Mouse (Mus musculus): Measurements from ENCODE around the gene Mogs.
A peak's percentile ranks its signal among the peaks of the same experiment; 100 is the strongest.

Gene Mogs

DNA sequence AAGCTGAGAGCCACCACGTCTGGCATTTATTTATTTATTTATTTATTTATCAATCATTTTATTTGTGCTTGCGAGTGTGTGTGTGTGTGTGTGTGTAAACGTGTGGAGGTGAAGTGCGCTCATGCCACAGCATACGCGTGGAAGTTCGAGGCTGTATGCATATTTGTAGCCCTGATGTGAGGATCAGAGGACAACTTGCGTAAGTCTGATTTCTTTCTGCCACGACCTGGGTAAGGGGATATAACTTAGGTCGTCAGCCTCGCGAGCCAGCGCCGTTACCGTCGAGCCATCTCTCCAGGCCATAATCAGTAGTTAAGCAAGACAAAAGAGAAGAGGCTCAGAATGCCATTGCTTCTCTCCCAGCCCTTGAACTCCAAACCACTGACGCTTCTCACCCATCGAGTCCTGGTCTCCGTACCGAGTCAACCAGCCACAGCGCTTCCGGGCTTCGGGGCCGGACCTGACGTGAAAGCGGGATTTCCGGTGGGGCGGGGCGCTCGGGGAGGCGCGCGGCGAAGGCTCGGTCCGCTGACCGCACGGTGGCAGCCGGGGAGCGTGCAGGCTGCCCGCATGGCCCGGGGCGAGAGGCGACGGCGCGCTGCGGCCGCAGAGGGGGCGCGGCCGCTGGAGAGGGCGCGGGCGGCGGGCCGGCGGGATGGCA lies at the start of gene Mogs:
Mogs (plus strand) TSS at position 486 of the 661 bp plus-strand sequence.
- peak; percentile 92 for DNase-seq (ENCODE audit: low read depth, low spot score)

DNA sequence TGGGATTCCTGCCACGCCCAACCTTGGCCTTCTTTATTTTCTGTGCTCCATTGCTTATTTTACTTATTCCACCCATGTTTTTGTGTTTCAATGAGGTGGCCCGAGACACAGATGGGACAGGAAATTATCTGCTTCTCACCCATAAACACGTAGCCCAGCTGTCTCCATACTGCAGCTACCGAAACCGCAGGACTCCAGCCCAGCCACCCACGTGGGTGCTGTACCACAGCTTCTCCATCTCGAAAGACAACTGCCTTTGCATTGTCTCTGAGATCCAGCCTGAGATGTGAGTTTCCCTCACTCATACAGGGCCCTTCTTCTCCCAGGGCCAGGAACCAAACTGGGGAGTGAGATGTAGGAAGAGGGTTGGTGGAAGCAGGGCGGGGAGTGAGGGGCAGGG lies 49.3 kb upstream of the Mogs start:
- DNase-seq (ENCODE audit: low read depth, low spot score): peak; percentile 45

DNA sequence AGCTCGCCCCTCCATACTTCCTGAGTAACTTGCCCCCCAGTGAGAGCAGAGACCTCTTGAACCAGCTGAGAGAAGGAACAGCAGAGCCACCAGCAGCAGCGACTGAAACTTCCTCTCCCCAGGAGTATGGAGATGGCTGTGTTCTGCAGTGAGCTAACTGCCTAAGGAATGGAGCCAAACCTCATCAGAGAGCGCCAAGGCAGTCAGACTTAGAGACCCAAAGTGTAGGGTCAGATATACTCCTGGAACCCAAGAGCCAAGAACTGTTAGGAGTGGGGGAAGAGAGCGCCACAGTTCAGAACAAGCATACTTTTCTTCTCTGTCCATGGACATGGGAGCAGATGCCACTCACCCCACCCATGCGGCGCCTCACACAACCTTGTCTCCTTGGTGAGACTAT lies 48.9 kb upstream of the Mogs start:
- DNase-seq (ENCODE audit: low read depth, low spot score): no peak

DNA sequence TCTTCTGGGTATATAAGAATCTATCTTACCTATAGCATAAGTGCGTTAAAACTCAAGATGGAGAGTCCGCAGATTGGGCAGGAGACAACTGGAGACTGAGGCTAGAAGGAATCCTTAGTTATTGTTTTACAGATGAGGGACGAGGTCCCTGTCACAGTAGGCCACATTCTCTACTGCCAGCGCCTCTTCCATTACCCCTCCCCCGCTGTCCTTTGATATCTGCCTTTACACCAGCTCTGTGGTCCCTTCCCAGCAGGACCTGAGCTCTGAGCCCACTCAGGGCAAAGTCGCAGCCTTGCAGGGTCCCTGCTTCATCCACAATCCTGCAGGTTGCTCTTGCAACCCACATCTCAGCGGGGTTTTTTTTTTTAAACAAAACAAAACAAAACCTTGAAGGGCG lies 47.1 kb upstream of the Mogs start:
- no peak for DNase-seq (ENCODE audit: low read depth, low spot score)

DNA sequence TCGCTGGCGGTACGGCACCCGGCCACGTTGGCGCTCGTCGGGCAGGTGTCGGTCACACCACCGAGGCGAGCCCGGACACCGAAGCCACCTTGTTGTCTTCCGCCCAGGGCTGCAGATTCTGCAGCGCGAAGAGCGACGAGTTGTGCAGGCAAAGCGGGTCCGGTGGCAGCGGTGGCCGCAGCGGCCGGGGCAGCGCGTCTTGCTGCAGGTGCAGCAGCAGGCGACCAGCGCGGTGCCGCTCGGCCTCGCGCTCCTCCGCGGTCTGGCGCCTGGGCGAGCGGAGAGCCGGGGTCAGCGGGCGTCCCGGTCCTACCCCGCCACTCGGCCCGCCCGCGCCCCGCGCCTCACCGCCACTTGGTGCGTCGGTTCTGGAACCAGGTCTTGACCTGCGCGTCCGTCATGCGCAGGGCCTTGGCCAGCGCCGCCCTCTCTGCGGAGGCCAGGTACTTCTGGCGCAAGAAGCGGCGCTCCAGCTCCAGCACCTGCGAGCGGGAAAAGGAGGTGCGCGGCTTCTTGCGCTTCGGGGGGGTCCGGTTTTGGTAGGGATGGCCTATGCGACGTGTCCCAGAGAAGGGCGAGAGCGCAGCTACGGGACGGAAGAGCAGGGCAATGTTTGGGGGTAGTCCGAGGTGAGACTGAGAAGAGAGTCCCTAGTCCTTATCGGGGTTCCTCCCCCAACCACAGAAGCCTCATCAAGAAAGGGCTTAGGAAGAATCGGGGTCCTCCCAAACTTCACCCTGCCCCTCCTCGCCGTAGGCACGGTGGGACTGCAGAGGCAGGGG lies 46.4 kb upstream of the Mogs start:
- peak; percentile 26 for DNase-seq (ENCODE audit: low read depth, low spot score)

DNA sequence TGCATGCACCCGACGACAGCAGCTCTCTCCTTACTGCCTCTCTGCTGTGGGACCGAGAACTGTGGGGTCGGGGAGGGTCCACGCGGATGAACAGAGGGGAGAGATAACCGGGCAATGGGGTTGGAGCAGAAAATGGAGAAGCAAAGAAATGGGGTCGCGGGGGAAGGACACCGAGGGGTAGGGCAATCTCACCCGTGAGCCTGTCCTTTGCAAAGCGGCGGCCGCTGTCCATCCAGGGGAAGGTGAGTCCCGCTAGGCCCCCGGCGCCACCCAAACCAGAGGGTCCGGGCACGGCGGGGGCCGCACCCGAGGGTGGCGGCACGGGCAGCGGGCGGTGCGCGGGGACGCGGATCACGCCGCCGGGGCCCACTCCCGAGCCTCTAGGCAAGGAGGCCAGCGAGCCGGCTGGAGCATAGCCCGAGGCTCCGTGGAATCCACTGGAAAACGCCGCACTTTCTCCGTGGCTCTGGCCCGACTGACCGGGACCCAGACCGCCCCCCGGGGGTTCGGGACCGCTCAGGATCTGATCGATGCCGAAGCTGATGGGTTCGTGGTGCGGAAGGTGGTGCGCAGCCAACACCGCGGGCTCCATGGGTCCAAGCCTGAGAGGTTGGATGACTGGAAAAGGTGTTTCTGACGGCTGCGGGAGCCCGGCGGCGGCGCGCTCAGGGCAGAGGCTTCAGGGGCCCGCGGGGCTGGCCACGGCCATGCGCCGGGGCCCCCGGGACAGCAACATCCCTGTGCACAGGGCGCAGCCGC lies 45.6 kb upstream of the Mogs start:
- DNase-seq (ENCODE audit: low read depth, low spot score): peak; percentile 27

DNA sequence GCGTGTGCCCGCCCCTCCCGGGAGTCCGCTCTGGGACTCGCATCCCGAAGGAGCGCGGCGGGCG lies 45.2 kb upstream of the Mogs start, which contains the start of gene Tlx2:
Tlx2 (minus strand) TSS at position 47 of the 64 bp plus-strand sequence.
- DNase-seq (ENCODE audit: low read depth, low spot score): no peak

DNA sequence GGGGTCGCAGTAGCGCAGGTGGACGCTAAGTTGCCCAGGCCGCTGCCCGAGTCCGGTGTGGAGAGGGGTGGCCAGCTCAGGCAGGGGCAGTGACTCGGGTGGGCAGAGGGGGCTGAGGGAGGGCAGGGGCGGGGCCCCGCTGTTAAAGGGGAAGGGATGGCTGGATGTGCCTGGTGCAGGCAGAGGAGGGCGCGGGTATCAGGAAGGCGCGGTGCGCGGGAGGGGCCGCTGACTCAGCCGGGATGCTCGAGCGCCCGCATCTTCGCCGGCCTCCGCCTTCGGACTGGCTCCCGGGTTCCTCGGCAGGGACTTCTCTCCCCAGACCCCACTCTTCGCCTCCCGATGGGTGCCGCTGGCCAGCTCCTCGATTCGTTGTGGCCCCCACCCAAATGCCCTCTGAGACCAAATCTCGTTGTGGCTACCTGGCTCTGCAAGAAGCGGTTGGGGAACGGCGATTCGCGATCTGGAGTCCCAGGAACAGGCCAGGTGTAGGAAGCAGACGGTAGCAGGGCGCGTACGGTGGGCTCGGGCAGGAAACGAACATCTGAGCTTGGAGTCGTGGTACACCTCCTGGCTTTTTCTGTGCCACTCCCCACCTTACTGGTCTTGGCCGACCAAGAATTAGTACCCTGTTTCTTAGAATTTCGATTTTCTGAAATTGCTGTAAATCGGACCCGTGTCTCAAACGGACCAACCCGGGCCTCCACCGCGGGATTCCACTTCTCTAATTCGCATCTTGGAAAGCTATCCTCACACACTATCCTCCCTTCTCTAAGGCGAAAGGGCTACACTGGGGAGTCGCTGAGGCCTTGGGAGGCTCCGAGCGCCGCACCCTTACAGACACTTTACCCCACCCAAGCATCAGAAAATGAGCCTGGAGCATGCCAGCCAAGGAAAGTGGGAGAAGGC lies 44.7 kb upstream of the Mogs start:
- peak; percentile 47 for DNase-seq (ENCODE audit: low read depth, low spot score)

DNA sequence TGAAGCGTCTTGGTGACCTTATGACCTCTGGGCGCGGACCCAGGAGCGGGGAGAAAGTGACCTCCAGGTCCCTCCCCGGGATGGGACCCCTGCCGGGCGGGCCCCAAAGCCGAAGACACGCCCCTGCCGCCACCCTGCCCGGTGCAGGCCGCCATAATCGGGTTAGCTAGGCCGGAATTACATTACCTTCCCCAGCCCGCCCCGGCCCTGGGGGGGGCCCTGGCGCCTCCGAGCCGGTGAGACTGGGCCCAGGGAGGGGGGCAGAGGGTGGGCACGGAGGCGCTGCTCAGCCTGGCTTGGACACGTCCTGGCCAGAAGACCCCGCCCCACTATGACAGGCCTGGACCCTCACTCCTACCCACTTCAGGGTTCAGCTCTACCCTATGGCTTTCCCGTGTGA lies 44.1 kb upstream of the Mogs start:
- no peak for DNase-seq (ENCODE audit: low read depth, low spot score)

DNA sequence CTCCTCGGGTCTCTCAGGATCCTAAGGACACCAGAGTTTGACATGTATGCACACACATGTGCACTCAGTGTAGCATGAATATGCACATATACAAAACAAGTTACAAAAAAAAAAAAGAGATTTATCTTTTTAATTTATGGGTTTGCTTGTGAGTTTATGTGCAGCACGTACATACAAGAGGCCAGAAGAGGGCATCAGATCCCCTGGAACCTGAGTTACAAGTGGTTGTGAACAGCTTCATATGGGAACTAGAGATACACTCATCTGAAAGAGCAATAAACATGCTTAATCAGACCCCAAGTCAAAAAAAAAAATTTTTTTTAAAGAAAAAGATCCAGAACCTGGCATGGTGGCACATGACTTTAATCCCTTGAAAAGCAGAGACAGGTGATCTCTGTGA lies 40.3 kb upstream of the Mogs start:
- peak; percentile 71 for DNase-seq (ENCODE audit: low read depth, low spot score)

DNA sequence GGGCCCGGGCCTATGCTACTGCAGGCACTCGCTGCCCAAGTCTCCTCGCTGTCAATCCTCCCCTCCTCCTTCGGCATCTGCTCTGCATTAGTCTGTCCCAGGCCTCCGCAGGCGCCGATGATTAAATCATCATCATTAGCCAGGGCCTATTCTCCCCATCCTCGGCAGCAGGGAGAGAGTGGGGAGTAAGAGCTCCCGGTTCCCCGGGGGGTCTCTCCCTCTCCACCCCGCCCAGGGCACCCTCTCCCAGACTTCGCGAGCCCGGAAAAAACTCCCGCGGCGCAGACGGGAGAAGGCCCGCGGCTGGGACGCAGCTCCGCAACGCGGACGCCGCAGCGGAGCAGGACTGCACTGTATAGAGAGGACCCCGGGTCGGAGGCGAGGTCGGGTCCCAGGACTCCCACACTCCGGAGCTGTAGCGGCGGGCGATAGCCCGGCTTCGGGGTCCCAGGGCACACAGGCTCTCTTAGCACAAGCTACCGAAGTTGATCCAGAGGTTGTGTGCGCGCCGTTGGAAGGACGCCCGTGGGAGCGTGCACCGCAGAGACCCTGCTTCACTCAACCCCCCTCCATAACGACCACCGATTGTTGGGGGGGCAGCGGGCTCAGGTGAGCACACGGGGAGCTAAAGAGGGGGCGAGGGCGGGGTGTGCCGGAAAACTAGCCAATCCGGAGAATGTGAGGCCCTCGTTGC lies 37.5 kb upstream of the Mogs start, which contains the start of gene Pcgf1:
Pcgf1 (plus strand) TSS at position 240 of the 694 bp plus-strand sequence.
- peak; percentile 50 for DNase-seq (ENCODE audit: low read depth, low spot score)

DNA sequence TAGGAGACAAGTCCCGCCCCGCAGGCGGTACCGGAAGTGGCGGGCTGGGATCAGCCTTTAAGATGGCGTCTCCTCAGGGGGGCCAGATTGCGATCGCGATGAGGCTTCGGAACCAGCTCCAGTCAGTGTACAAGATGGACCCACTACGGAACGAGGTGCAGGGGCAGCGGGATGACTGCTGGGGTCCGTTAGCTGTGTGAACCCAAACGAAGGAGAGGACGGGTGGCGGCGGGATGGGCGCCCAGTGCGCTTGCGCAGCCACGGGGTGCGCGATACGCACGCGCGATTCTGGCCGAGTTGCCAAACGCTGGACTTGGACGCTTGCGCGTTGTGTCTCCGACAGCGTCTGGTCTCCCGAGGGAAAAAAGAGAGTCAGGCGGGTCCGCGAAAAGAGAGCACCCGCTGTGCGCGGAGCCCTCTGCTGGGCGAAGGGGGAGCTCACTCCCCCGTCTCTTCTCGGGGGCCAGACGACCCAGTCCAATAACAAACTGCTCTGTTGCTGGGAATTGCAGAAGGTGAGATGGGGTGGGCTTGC lies 36.9 kb upstream of the Mogs start:
- DNase-seq (ENCODE audit: low read depth, low spot score): peak; percentile 99

DNA sequence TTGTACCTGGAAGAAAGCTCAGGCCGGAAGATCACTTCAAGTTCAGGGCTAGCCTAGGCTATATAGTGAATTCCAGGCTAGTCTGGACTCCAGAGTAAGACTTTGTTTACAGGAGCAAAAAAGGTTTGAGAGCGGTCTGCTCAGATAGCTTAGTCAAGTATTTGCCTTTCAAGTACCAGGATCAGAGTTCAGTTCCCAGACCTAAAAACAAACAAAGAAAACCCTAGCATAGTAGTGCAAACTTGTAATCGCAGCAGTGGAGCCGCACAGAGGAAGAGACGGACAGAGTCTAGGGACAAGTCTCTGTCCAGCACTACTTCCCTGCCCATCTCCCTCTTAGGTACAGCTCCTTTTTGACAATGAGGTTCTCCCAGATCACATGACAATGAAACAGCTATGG lies 35.1 kb upstream of the Mogs start:
- DNase-seq (ENCODE audit: low read depth, low spot score): no peak

DNA sequence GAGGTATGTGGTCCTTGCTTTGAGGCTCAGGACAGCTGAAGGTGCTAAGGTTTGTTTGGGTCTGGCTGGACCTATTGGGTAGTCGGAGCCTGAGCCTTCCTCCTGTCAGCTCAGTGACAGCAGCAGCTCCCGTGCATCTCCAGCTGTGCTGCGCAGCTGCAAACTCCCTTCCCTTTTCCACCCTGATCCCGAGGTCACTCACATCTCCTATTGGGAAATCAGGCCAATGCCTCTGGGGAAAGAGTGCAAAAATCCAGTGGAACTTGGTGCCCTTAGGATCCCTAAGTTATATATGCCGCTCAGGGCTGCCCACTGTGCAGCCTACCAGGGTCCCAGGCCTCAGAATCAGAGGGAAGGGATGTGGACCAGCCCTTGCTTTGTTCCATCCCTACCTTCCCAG lies 31.8 kb upstream of the Mogs start:
- DNase-seq (ENCODE audit: low read depth, low spot score): no peak

DNA sequence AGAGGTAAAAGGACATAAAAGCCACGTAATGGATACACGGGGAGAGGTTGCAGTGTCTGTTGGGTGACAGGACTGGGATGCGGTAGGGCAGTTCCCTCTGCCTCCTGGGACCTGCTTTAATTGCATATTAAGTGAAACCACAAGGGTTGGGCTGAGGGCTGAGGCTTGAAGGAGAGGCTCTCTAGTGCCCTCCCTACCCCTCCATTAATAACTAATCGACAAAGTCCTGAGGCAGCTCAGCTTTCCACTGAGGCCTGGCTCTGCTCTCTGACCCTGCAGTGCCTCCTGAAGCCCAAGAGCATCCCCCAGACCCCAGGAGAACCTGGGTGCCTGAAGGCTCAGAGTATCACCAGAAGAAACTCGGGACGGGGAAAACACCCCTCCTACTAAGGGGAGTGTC lies 30.8 kb upstream of the Mogs start:
- no peak for DNase-seq (ENCODE audit: low read depth, low spot score)

DNA sequence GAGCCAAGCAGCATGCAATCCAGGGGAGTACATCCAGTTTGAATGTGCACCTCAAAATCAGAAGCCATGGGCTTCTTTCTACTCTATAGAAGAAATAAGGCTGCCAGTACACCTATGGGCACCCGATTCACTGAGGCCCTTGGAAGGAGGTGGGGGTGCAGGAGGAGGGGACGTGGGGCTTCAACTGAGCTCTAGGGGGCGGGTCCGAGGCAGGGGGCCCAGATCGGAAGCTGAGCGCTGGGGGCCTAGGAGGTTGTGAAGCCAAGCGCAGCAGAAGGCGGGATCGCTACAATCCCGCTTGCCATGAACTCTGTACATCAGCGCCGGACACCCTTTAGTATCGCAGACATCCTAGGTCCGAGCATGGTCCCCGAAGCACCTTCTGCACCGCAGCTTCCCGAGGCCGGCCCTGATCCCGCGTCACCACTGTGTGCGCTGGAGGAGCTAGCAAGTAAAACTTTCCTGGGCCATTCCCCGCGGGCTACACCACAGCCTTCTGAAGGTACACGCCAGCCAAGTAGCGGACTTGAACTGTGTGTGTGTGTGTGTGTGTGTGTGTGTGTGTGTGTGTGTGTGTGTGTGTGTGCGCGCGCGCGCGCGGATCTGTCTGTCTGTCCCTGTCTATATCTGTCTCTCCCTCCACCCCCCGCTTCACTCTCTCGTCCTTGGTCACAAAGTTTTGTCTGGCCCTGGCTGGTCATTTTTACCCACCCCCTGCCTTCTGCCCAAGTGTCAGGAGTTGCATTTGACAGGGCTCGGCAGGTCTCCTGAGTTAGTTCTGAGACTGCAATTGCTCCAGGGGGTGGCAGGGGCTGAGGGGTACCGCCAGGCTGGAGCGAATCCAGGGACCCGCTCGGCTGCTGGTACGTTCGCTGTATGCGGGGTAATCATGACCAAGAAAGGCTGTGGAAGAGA lies 28.9 kb upstream of the Mogs start, which contains the start of gene Lbx2:
Lbx2 (plus strand) TSS at position 247 of the 915 bp plus-strand sequence.
- DNase-seq (ENCODE audit: low read depth, low spot score): peak; percentile 38

DNA sequence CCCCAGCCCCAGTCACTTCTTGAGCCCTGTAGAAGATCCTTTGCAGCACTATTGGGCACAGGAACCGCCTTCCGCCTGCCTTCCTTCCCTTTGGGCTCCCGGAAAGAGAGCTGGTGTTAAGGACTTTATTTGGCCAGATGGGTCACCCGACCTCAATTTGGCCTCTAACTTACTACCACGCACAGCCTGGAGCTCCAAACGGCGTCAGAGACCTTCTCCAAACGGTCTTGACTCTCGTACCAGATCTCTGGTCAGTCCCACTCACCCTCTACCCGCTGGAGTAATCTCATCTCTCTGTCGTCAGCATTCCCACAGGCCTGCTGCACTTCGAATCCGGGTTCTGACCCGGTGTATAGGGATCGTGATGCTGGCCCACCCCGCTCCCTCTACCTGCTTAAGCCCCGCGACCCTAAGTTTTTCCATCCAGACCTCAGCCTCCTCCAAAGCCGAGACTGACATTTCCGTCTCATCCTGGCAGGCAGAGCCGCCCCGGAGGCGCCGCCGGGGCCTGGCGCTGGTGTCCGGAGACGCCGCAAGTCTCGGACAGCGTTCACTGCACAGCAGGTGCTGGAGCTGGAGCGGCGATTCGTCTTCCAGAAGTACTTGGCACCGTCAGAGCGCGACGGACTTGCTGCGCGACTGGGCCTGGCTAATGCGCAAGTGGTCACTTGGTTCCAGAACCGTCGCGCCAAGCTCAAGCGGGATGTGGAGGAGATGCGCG lies 27.9 kb upstream of the Mogs start:
- no peak for DNase-seq (ENCODE audit: low read depth, low spot score)

DNA sequence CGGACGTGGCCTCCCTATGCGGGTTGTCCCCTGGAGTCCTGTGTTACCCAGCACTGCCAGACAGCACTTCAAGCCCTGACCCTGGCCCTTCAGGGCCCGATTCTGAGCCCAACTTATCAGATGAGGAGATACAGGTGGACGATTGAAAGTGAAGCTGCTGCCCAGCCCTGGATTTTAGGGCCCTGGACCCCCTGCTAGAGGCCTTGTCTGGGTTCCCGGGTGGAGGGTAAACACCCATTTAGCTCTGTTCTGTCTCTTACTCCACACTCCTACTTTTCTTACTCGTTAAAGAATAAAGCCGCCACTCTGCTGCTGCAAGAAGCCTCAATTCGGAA lies 27.4 kb upstream of the Mogs start:
- DNase-seq (ENCODE audit: low read depth, low spot score): no peak

DNA sequence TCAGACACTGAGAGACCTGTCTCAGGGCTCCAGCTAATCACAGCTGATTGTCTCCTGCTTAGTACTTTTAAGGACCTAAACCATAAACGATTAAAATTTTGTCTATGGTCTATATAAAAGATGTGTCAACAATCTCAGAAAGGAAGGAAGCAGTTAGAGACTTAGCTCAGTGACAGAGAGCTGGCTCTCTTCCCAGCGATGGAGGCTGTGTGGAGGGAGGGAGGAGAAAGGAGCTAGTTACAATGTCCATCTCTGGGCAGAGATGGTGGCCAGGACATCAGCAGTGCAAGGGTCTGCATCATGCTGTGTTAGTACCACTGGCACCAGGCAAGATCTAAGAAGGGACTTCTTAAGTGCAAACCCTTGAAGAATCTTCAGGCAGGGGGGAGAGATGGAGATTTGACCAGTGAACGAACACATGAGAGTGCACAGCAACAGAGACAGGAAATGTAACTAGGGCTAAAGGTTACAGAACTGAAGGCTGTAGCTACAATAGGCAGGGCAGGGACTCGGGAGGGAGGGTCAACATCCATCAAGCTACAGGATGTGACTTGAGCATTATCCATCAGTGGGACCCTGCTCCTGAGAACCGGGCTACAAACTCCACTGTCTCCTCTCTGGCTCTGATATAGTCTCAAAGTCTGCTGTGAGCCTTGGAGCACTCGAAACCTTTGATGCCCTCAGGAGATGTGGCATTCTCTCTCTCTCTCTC lies 22.7 kb upstream of the Mogs start:
- DNase-seq (ENCODE audit: low read depth, low spot score): no peak

All from CD4-positive, CD25-positive, alpha-beta regulatory T cell, adult 2 months (primary cell).